Mouse (Mus musculus) liver, embryonic 15.5 days (tissue): ENCODE data around the gene Ankrd52. TPM values are rescaled to one million over a fixed set of nuclear protein-coding genes. Genes with fewer than 3 reads are reported as not detected.
A peak's percentile ranks its signal among the peaks of the same experiment; 100 is the strongest.

ENCODE experiments used
- ATAC-seq: fragments of 200-750 bp; cut with Nextera tagmentation; 2 replicates; pipeline ENCODE4 v1.8.0; 2017; ENCODE audit warnings: moderate number of reproducible peaks, mild to moderate bottlenecking, moderate library complexity; ENCODE audit not compliant: insufficient read depth
- H3K27ac ChIP-seq: fragments of 300-500 bp; sonication (generic); replicated peaks from 2 replicates; pipeline ENCODE4 v1.5.1; 2015; ENCODE audit warnings: mild to moderate bottlenecking, inconsistent platforms
- H3K27me3 ChIP-seq: fragments of 300-500 bp; sonication (generic); 2 replicates; pipeline ENCODE4 v1.6.1; 2015; ENCODE audit warnings: mild to moderate bottlenecking, inconsistent platforms
- H3K36me3 ChIP-seq: fragments of 300-500 bp; sonication (generic); replicated peaks from 2 replicates; pipeline ENCODE4 v1.6.1; 2015; ENCODE audit warnings: moderate library complexity, mild to moderate bottlenecking, inconsistent platforms
- H3K4me1 ChIP-seq: fragments of 300-500 bp; sonication (generic); replicated peaks from 2 replicates; pipeline ENCODE4 v1.6.1; 2015; ENCODE audit warnings: inconsistent platforms
- H3K4me2 ChIP-seq: fragments of 300-500 bp; sonication (generic); 2 replicates; pipeline ENCODE4 v1.6.1; 2015; ENCODE audit warnings: moderate library complexity, mild to moderate bottlenecking, inconsistent platforms
- H3K4me3 ChIP-seq: fragments of 300-500 bp; sonication (generic); replicated peaks from 2 replicates; pipeline ENCODE4 v1.5.1; 2015; ENCODE audit warnings: mild to moderate bottlenecking, inconsistent platforms
- H3K9ac ChIP-seq: fragments of 300-500 bp; sonication (generic); 2 replicates; pipeline ENCODE4 v1.6.1; 2015; ENCODE audit warnings: moderate library complexity, mild to moderate bottlenecking, inconsistent platforms
- H3K9me3 ChIP-seq: fragments of 300-500 bp; sonication (generic); replicated peaks from 2 replicates; pipeline ENCODE4 v1.6.1; 2016; ENCODE audit warnings: inconsistent platforms
- WGBS: fragments of 180-500 bp; shearing (Covaris S2); methylation state at CpG from one replicate; pipeline ENCODE4 v1.1.7; 2015; ENCODE audit warnings: mixed read lengths; ENCODE audit not compliant: insufficient replicate concordance; 5-methylcytosine and 5-hydroxymethylcytosine counted together
- polyA plus RNA-seq: library from polyadenylated mRNA; unstranded; fragments of >200 nt; fragmentation: Nextera tagmentation; extraction: Ambion mirVana; gene quantifications from 2 replicates; pipeline ENCODE4 v1.2.1, GENCODE M21; 2015

Ankrd52 gene
- polyA plus RNA-seq, 1 experiment from 2014 or later = 4.9 TPM

DNA sequence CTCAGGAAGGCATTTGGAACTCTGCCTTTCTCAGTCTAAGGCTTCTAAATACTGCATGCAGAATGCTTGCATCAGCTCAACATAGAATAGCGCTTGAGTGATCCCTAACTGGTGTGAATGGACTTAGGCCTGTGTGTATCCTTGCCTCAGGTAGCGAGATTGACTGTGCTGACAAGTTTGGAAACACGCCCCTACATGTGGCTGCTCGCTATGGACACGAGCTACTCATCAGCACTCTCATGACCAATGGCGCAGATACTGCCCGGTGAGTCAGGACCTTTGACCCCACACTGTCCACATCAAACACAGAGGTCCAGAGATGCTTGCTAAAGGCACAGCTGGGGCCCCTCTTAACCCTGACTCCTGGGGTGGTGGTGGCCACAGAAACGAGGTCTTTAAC, 5.6 kb downstream of the Ankrd52 start:
- Histone ChIP-seq H3K4me2 (no peak overlapping the region), H3K27ac (no peak overlapping the region), H3K4me1 (peaks cover 27% of the 10 kb centered on the region), H3K4me3 (no peak overlapping the region), H3K36me3 (peaks cover 80% of the 10 kb centered on the region), H3K27me3 (no peaks in the 10 kb centered on the region), H3K9me3 (no peaks in the 10 kb centered on the region), H3K9ac (no peak overlapping the region)
- peak; percentile 44 for ATAC-seq
- 79% methylated on average over 8 of the region's 8 CpGs for WGBS

- no peak overlapping the region for H3K9ac ChIP-seq
- H3K27ac ChIP-seq = no peak overlapping the region
- 80% methylated on average over 7 of the region's 7 CpGs for WGBS
- ATAC-seq = no peak
- no peaks in the 10 kb centered on the region for H3K4me1 ChIP-seq
- H3K9me3 ChIP-seq = no peaks in the 10 kb centered on the region
- no peak overlapping the region for H3K4me3 ChIP-seq
- H3K36me3 ChIP-seq = peaks cover 98% of the 10 kb centered on the region
- no peak overlapping the region for H3K4me2 ChIP-seq
- H3K27me3 ChIP-seq = no peaks in the 10 kb centered on the region
Observed at GRCm38 (mm10) chr10:128385902-128386301, 9.0 kb downstream of the Ankrd52 start.

- no peaks in the 10 kb centered on the region for H3K27me3 ChIP-seq
- no peak overlapping the region for H3K4me2 ChIP-seq
- H3K9me3 ChIP-seq = no peaks in the 10 kb centered on the region
- no peak overlapping the region for H3K9ac ChIP-seq
- 84% methylated on average over 14 of the region's 14 CpGs for WGBS
- no peak overlapping the region for H3K4me3 ChIP-seq
- no peak for ATAC-seq
- H3K36me3 ChIP-seq = peaks cover 95% of the 10 kb centered on the region
- 0 out of 2 replicates have a peak, but pooled peaks cover under 1% of the 10 kb centered on the region for H3K4me1 ChIP-seq
- no peak overlapping the region for H3K27ac ChIP-seq
Observed at GRCm38 (mm10) chr10:128388941-128389340, 12.0 kb downstream of the Ankrd52 start.

DNA sequence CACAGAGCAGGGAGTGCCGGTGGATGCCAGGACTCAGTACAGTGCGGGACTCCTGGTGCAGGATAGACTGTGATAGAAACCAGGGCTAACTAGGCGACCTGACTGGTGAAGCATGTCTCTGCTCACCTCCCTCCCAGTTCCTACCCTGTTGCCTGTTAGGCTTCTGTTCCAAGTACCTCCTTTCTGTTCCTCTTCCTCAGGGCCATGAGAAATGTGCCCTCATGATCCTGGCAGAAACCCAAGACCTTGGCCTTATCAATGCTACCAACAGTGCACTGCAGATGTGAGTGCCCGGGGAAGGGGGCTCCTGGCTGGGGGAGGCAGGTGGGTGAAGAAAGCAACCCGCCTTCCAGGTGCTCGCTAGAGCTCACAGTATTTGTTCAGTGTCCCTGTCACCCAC, 12.7 kb downstream of the Ankrd52 start:
- no peak overlapping the region for H3K4me3 ChIP-seq
- 71% methylated on average over 6 of the region's 6 CpGs for WGBS
- H3K4me1 ChIP-seq = 0 out of 2 replicates have a peak, but pooled peaks cover 3% of the 10 kb centered on the region
- no peak overlapping the region for H3K4me2 ChIP-seq
- no peaks in the 10 kb centered on the region for H3K27me3 ChIP-seq
- no peak for ATAC-seq
- H3K27ac ChIP-seq = no peak overlapping the region
- H3K9me3 ChIP-seq = no peaks in the 10 kb centered on the region
- H3K36me3 ChIP-seq = peaks cover 94% of the 10 kb centered on the region
- H3K9ac ChIP-seq = no peak overlapping the region

- no peak overlapping the region for H3K4me2 ChIP-seq
- H3K4me1 ChIP-seq = peaks cover 6% of the 10 kb centered on the region
- no peak overlapping the region for H3K27ac ChIP-seq
- no peaks in the 10 kb centered on the region for H3K9me3 ChIP-seq
- 81% methylated on average over 12 of the region's 12 CpGs for WGBS
- peaks cover 90% of the 10 kb centered on the region for H3K36me3 ChIP-seq
- H3K4me3 ChIP-seq = no peak overlapping the region
- no peaks in the 10 kb centered on the region for H3K27me3 ChIP-seq
- H3K9ac ChIP-seq = no peak overlapping the region
- no peak for ATAC-seq
Observed at GRCm38 (mm10) chr10:128390366-128390765, 13.5 kb downstream of the Ankrd52 start.

DNA sequence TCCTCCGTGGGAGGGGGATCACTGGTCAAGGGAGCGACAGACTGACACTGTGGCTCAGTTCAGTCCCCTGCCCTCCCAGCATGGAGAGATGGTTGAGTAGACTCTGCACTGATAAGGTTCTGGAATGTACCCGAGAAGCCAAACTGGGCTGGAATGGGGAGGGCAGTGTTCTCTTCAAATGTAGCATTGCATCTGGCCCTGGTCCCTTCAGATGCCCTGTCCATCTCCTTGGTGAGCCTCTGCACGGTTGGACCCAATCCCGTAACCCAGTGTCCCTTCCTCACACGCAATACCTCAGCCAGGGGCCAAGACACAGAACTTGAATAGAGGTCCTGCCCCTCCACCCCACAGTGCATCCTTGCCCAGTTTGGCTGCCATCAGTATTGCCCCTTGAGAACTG, 14.9 kb downstream of the Ankrd52 start:
- ATAC-seq = no peak
- Histone ChIP-seq H3K36me3 (peaks cover 75% of the 10 kb centered on the region), H3K4me3 (no peak overlapping the region), H3K27ac (no peak overlapping the region), H3K4me2 (no peak overlapping the region), H3K9ac (no peak overlapping the region), H3K27me3 (no peaks in the 10 kb centered on the region), H3K4me1 (peaks cover 21% of the 10 kb centered on the region), H3K9me3 (no peaks in the 10 kb centered on the region)
- 72% methylated on average over 6 of the region's 6 CpGs for WGBS

DNA sequence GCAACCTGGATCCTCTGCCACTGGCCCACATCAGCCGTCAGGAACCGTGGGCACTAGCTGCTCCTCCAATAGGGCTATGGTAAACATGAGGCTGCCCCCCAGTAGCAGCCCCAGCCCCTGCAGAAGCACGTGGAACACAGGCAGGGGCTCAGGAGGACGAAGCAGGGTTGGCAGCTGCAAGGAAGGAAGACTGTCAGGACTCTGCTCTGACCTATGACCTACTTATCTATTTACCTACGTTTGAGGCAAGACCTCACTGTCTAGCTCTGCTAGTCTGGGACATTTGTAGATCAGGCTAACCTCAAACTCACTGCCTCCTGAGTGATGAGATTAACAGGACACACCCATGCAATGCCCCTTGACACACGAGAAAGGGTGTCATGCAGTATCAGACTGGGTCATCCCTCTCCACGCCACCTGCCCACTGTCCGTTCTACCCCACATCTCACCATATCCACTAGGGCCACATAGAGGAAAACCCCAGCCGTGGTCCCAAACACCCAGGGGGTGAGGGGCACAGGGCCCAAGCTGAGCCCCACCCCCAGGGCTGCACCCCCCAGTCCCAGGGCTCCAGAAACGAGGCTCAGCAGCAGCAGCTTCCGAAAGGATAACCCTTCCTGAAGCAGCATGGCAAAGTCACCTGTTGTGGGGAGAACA, 19.2 kb downstream of the Ankrd52 start:
- H3K4me3 ChIP-seq = no peak overlapping the region
- no peak overlapping the region for H3K4me2 ChIP-seq
- H3K27ac ChIP-seq = no peak overlapping the region; the same call in 1 of the 2 replicates
- no peak overlapping the region for H3K9ac ChIP-seq
- peaks cover 32% of the 10 kb centered on the region for H3K36me3 ChIP-seq
- ATAC-seq = peak; percentile 19; the same call in 1 of the 2 replicates
- H3K4me1 ChIP-seq = peaks cover 30% of the 10 kb centered on the region
- H3K9me3 ChIP-seq = no peaks in the 10 kb centered on the region
- H3K27me3 ChIP-seq = no peaks in the 10 kb centered on the region
- WGBS = 45% methylated on average over 11 of the region's 11 CpGs

DNA sequence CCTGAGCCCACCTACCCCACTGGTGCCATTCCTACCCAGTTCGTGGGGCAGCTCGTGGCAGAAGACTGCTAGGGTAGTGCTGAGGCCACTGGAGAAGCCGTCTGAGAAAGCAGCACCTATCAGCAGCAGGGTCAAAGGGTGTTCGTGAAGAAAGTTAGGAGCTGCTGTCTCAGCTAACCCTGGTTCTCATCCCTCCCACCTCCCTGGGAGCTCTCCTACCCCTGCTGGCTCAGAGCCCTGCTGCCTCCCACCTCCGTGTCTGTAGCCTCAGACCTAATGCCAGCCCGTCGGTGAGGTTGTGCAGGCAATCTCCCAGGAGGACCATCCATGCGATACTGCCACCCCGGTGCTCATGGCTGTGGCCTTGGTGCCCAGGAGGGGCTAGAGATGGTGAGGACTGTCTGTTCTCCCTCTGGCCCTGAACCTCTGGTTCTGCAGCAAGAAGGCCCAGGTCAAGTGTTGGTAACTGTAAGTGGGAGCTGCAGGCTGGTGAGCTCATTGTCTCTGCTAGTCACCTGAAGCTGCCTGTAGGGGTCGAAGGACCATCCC, 19.9 kb downstream of the Ankrd52 start:
- no peaks in the 10 kb centered on the region for H3K9me3 ChIP-seq
- peaks cover 29% of the 10 kb centered on the region for H3K36me3 ChIP-seq
- 71% methylated on average over 10 of the region's 10 CpGs for WGBS
- H3K9ac ChIP-seq = no peak overlapping the region
- no peak overlapping the region for H3K4me2 ChIP-seq
- no peaks in the 10 kb centered on the region for H3K27me3 ChIP-seq
- no peak overlapping the region for H3K27ac ChIP-seq
- no peak overlapping the region for H3K4me3 ChIP-seq
- peaks cover 30% of the 10 kb centered on the region for H3K4me1 ChIP-seq
- ATAC-seq = no peak

- 60% methylated on average over 7 of the region's 7 CpGs for WGBS
- no peak for ATAC-seq
Observed at GRCm38 (mm10) chr10:128397466-128397865, 20.6 kb downstream of the Ankrd52 start.

GRCm38 (mm10) chr10:128400338-128400737, 23.4 kb downstream of the Ankrd52 start:
- no peaks in the 10 kb centered on the region for H3K27me3 ChIP-seq
- peak; percentile 62 for ATAC-seq
- H3K4me1 ChIP-seq = peaks cover 25% of the 10 kb centered on the region
- H3K27ac ChIP-seq = no peak overlapping the region
- WGBS = 42% methylated on average over 5 of the region's 5 CpGs
- peak overlapping the region; percentile 34 for H3K4me3 ChIP-seq
- no peaks in the 10 kb centered on the region for H3K9me3 ChIP-seq
- H3K4me2 ChIP-seq = peak overlapping the region; percentile 47
- H3K9ac ChIP-seq = no peak overlapping the region
- H3K36me3 ChIP-seq = 0 out of 2 replicates have a peak, but pooled peaks cover 3% of the 10 kb centered on the region

More at GRCm38 (mm10) chr10:128397466-128397865, 20.6 kb downstream of the Ankrd52 start:
- Histone ChIP-seq H3K9ac (no peak overlapping the region), H3K9me3 (no peaks in the 10 kb centered on the region), H3K36me3 (peaks cover 22% of the 10 kb centered on the region), H3K4me2 (no peak overlapping the region), H3K4me3 (no peak overlapping the region), H3K4me1 (peaks cover 30% of the 10 kb centered on the region), H3K27me3 (no peaks in the 10 kb centered on the region), H3K27ac (no peak overlapping the region)

GRCm38 (mm10) chr10:128401056-128401455, 24.1 kb downstream of the Ankrd52 start, which contains the start of gene Slc39a5:
TSS of gene Slc39a5 (minus strand) at chr10:128401229.
- ATAC-seq = peak; percentile 37; the same call in 1 of the 2 replicates
- H3K4me3 ChIP-seq = peak within 1 kb of the TSS; percentile 34
- H3K9ac ChIP-seq = no peak within 1 kb of the TSS
- H3K27ac ChIP-seq = no peak within 1 kb of the TSS
- no peaks in the 10 kb centered on the region for H3K27me3 ChIP-seq
- H3K9me3 ChIP-seq = no peaks in the 10 kb centered on the region
- peak within 1 kb of the TSS; percentile 47 for H3K4me2 ChIP-seq
- H3K4me1 ChIP-seq = peaks cover 17% of the 10 kb centered on the region
- peaks cover 7% of the 10 kb centered on the region; the same call in 1 of the 2 replicates for H3K36me3 ChIP-seq
- 50% methylated on average over 2 of the region's 2 CpGs for WGBS
